Mouse (Mus musculus): ENCODE data around the gene Mga. TPM values are rescaled to one million over a fixed set of nuclear protein-coding genes. Genes with fewer than 3 reads are reported as not detected.

Mga gene
- polyA plus RNA-seq (2015; fragmentation: Illumina TruSeq; extraction: RNeasy Lipid Tissue Mini Kit (QIAGEN cat#74804); ENCODE audit: insufficient read depth, low replicate concordance) = 67.2 TPM

DNA sequence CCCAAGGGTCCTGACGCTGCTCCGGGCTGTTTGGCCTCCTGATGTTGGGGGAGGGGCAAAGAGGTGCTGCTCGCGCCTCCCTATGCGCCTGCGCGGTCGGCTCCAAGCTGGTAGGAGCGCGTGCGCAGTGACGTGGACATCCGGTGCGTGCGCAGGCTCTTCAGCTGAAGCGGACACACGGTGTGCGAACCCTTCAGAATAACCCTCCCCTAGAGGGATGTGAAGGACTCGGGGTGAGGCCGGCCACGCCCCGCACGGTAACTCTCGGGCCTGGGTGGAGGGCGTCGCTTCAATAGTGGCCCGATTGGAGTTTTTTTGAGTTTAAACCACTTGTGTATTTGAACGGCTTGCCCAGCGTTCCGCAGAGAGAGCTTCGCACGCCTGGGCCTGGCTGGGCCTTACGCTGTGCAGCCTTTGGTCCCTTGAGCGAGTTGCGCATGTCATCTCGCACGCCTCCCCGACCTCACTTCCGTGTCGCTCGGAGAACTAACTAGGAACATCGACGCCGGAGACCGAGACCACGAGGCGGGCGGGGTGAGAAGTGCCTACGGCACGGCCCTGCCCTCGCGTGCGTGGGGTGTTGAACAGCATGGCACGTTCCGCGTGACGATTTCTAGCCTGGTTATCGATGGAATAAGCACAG, at the start of gene Mga:
Gene Mga (plus strand): TSS at position 139 of the 643 bp plus-strand sequence.

DNA sequence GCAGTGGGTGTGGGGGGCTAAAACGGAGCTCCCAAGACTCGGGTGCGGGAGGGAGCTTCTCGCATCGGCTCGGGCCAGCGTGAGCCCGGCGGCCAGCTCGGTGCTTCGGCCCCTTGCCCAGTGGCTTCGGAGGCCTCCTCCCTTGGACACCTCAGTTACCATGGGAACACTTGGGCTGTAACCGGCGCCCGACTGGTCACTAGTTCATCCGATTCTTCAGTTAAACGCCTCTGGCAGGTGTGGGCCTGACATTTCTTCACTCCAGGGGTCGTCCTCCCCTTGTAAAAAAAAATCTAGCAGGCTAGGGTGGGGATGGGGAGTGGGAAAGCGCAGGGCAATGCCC, 75.5 kb downstream of the Mga start, which contains the start of gene Mapkbp1:
Gene Mapkbp1 (plus strand): TSS at position 163 of the 343 bp plus-strand sequence.

Other genes with a start within 250 kb of the Mga start
- 35.7 TPM for gene Ndufaf1, start 234.4 kb upstream of the Mga start, polyA plus RNA-seq (2015; fragmentation: Illumina TruSeq; extraction: RNeasy Lipid Tissue Mini Kit (QIAGEN cat#74804); ENCODE audit: insufficient read depth, low replicate concordance)
- gene Rtf1, start 222.2 kb upstream of the Mga start, polyA plus RNA-seq (2015; fragmentation: Illumina TruSeq; extraction: RNeasy Lipid Tissue Mini Kit (QIAGEN cat#74804); ENCODE audit: insufficient read depth, low replicate concordance) = 38.2 TPM
- gene Itpka, start 154.9 kb upstream of the Mga start, polyA plus RNA-seq (2015; fragmentation: Illumina TruSeq; extraction: RNeasy Lipid Tissue Mini Kit (QIAGEN cat#74804); ENCODE audit: insufficient read depth, low replicate concordance) = 0.12 TPM
- 4.1 TPM for gene Ltk, start 136.8 kb upstream of the Mga start, polyA plus RNA-seq (2015; fragmentation: Illumina TruSeq; extraction: RNeasy Lipid Tissue Mini Kit (QIAGEN cat#74804); ENCODE audit: insufficient read depth, low replicate concordance)
- gene Rpap1, start 109.7 kb upstream of the Mga start, polyA plus RNA-seq (2015; fragmentation: Illumina TruSeq; extraction: RNeasy Lipid Tissue Mini Kit (QIAGEN cat#74804); ENCODE audit: insufficient read depth, low replicate concordance) = 14.4 TPM
- 1.5 TPM for gene Tyro3, start 99.5 kb upstream of the Mga start, polyA plus RNA-seq (2015; fragmentation: Illumina TruSeq; extraction: RNeasy Lipid Tissue Mini Kit (QIAGEN cat#74804); ENCODE audit: insufficient read depth, low replicate concordance)
- 5.2 TPM for gene Mapkbp1, start 75.5 kb downstream of the Mga start, polyA plus RNA-seq (2015; fragmentation: Illumina TruSeq; extraction: RNeasy Lipid Tissue Mini Kit (QIAGEN cat#74804); ENCODE audit: insufficient read depth, low replicate concordance)
- gene Jmjd7, start 130.3 kb downstream of the Mga start, polyA plus RNA-seq (2015; fragmentation: Illumina TruSeq; extraction: RNeasy Lipid Tissue Mini Kit (QIAGEN cat#74804); ENCODE audit: insufficient read depth, low replicate concordance) = 5.4 TPM
- 1.3 TPM for gene Gm28042, start 130.3 kb downstream of the Mga start, polyA plus RNA-seq (2015; fragmentation: Illumina TruSeq; extraction: RNeasy Lipid Tissue Mini Kit (QIAGEN cat#74804); ENCODE audit: insufficient read depth, low replicate concordance)
- 5.6 TPM for gene Pla2g4b, start 136.2 kb downstream of the Mga start, polyA plus RNA-seq (2015; fragmentation: Illumina TruSeq; extraction: RNeasy Lipid Tissue Mini Kit (QIAGEN cat#74804); ENCODE audit: insufficient read depth, low replicate concordance)

All from spleen, adult 10 weeks (tissue).